Mouse (Mus musculus) liver, embryonic 12.5 days (tissue): ENCODE data around the gene Ctcf. TPM values are rescaled to one million over a fixed set of nuclear protein-coding genes. Genes with fewer than 3 reads are reported as not detected.

Experiments used
- ATAC-seq: fragments of 200-750 bp; cut with Nextera tagmentation; 2 replicates; pipeline ENCODE4 v1.8.0; 2017; ENCODE audit warnings: moderate number of reproducible peaks, mild to moderate bottlenecking, moderate library complexity
- H3K27ac ChIP-seq: fragments of 300-500 bp; sonication (generic); 2 replicates; pipeline ENCODE4 v1.5.1; 2016; ENCODE audit warnings: mild to moderate bottlenecking
- H3K27me3 ChIP-seq: fragments of 300-500 bp; sonication (generic); replicated peaks from 2 replicates; pipeline ENCODE4 v1.6.1; 2016; ENCODE audit warnings: mild to moderate bottlenecking, moderate library complexity
- H3K36me3 ChIP-seq: fragments of 300-500 bp; sonication (generic); 2 replicates; pipeline ENCODE4 v1.6.1; 2016; ENCODE audit warnings: mild to moderate bottlenecking, moderate library complexity
- H3K4me1 ChIP-seq: fragments of 300-500 bp; sonication (generic); 2 replicates; pipeline ENCODE4 v1.6.1; 2016
- H3K4me2 ChIP-seq: fragments of 300-500 bp; sonication (generic); 2 replicates; pipeline ENCODE4 v1.6.1; 2016; ENCODE audit warnings: mild to moderate bottlenecking, moderate library complexity
- H3K4me3 ChIP-seq: fragments of 300-500 bp; sonication (generic); 2 replicates; pipeline ENCODE4 v1.5.1; 2016; ENCODE audit warnings: mild to moderate bottlenecking, moderate library complexity
- H3K9ac ChIP-seq: fragments of 300-500 bp; sonication (generic); 2 replicates; pipeline ENCODE4 v1.6.1; 2016; ENCODE audit warnings: mild to moderate bottlenecking, moderate library complexity
- H3K9me3 ChIP-seq: fragments of 300-500 bp; sonication (generic); replicated peaks from 2 replicates; pipeline ENCODE4 v1.6.1; 2016; ENCODE audit warnings: mild to moderate bottlenecking, moderate library complexity
- WGBS: fragments of 180-500 bp; shearing (Covaris S2); methylation state at CpG from one replicate; pipeline ENCODE4 v1.1.7; 2016; ENCODE audit not compliant: insufficient replicate concordance; 5-methylcytosine and 5-hydroxymethylcytosine counted together
- polyA plus RNA-seq: library from polyadenylated mRNA; unstranded; fragments of >200 nt; fragmentation: Nextera tagmentation; extraction: Ambion mirVana; gene quantifications from 2 replicates; pipeline ENCODE4 v1.2.1, GENCODE M21; 2016

Ctcf gene
- polyA plus RNA-seq, 1 experiment from 2014 or later = 93.5 TPM

DNA sequence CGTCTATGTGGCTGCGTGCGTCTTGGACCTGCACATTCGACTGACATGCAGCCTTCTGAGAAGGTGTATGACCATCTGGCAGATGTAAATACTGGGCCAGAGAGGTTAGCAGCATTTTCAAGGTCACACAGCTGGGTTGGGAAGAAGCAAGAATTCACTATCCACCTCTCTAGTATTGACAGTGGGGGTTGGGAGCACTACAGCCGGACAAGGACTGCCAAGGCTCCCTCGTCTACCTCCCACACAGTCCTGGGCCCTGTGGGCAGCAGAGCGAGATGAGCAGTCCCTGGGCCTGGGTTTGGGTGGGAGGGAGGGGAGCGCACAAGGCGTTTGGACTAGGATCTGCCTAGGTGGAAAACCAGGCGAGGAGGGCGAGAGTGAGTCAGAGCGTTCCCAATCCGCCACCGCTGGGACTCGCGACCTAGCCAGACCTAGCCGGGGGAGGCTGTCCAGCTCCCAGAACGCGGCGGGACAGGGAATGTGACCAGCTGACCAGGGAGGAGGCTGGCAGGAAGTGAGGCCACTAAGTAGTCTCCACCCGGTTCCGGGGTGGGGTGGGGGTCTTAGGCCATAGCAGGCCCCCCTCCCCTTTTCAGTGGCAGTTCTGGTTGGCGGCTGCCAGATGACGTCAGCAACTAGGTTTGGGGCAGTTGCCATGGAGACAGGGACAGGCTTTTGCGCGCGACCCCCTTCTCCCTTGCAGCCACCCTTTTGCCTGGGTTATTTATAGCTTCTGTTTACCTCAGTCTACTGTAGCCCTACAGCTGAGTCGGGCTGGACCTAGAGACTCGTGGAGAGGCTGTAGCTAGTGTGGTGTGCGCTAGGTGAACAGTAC, 30.0 kb upstream of the Ctcf start:
- H3K27ac ChIP-seq = peak overlapping the region; percentile 87
- ATAC-seq = peak; percentile 27
- H3K27me3 ChIP-seq = 0 out of 2 replicates have a peak, but pooled peaks cover 12% of the 10 kb centered on the region
- H3K9me3 ChIP-seq = no peaks in the 10 kb centered on the region
- peak overlapping the region; percentile 90 for H3K9ac ChIP-seq
- H3K36me3 ChIP-seq = peaks cover 4% of the 10 kb centered on the region; the same call in 1 of the 2 replicates
- peak overlapping the region; percentile 99 for H3K4me2 ChIP-seq
- WGBS = 1% methylated on average over 29 of the region's 30 CpGs
- peaks cover 80% of the 10 kb centered on the region for H3K4me1 ChIP-seq
- peak overlapping the region; percentile 77 for H3K4me3 ChIP-seq

DNA sequence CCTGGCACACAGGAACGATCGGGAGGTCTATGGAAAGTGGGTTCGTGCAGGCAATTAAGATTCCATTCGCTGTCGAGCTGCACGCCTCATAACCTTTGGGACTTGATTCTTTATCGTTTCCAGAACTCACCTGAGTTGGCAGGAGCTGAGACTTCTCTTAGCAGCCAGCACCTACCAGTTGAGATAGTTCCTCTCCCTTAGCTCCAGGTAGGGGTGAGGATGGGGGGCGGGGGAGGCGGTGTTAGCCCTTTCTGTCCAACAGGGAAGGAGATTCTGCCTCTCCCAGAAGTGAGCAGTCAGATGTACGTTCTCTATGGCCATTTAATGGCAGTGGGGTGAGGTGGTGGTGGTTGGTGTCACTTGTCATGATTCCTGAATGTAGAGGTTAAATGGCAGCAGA, 29.3 kb upstream of the Ctcf start:
- no peak for ATAC-seq
- Histone ChIP-seq H3K36me3 (peaks cover 4% of the 10 kb centered on the region; the same call in 1 of the 2 replicates), H3K4me1 (peaks cover 86% of the 10 kb centered on the region), H3K27ac (0 out of 2 replicates have a peak overlapping the region, but pooled peaks have one; percentile 87), H3K9ac (peak overlapping the region; percentile 90), H3K4me3 (peak overlapping the region; percentile 77), H3K27me3 (0 out of 2 replicates have a peak, but pooled peaks cover 16% of the 10 kb centered on the region), H3K9me3 (no peaks in the 10 kb centered on the region), H3K4me2 (peak overlapping the region; percentile 99)
- 6% methylated on average over 10 of the region's 10 CpGs for WGBS

DNA sequence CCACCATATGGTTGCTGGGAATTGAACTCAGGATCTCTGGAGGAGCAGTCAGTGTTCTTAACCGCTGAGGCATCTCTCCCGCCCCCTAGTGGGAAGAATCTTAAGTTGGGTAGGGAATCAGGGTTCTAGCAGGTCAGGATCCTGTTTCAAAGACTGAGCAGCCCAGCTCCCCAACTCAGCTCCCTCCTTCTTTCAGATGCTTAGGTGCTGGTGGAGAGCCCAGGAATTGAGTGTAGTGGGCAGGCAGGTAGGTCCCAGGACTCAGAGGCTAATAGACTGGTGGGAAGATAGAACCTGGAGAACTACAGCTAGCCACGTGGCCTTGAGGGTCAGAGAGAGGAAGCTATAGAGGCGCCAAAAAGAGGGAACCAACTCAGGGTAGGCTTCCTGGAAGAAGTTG, 28.7 kb upstream of the Ctcf start:
- Histone ChIP-seq H3K4me3 (no peak overlapping the region), H3K27ac (peak overlapping the region; percentile 83; the same call in 1 of the 2 replicates), H3K36me3 (peaks cover 4% of the 10 kb centered on the region; the same call in 1 of the 2 replicates), H3K9ac (no peak overlapping the region), H3K4me2 (peak overlapping the region; percentile 99), H3K9me3 (no peaks in the 10 kb centered on the region), H3K27me3 (peaks cover 22% of the 10 kb centered on the region; the same call in 1 of the 2 replicates), H3K4me1 (peaks cover 93% of the 10 kb centered on the region)
- 7% methylated on average over 4 of the region's 4 CpGs for WGBS
- ATAC-seq = no peak

- Histone ChIP-seq H3K27ac (peak overlapping the region; percentile 83), H3K36me3 (peaks cover 4% of the 10 kb centered on the region; the same call in 1 of the 2 replicates), H3K27me3 (peaks cover 23% of the 10 kb centered on the region; the same call in 1 of the 2 replicates), H3K4me2 (peak overlapping the region; percentile 56), H3K9me3 (no peaks in the 10 kb centered on the region), H3K9ac (no peak overlapping the region), H3K4me3 (0 out of 2 replicates have a peak overlapping the region, but pooled peaks have one; percentile 5), H3K4me1 (peaks cover 98% of the 10 kb centered on the region)
- peak; percentile 70 for ATAC-seq
- WGBS = 3% methylated on average over 2 of the region's 2 CpGs
Measured at GRCm38 (mm10) chr8:105609355-105609754, 27.0 kb upstream of the Ctcf start.

DNA sequence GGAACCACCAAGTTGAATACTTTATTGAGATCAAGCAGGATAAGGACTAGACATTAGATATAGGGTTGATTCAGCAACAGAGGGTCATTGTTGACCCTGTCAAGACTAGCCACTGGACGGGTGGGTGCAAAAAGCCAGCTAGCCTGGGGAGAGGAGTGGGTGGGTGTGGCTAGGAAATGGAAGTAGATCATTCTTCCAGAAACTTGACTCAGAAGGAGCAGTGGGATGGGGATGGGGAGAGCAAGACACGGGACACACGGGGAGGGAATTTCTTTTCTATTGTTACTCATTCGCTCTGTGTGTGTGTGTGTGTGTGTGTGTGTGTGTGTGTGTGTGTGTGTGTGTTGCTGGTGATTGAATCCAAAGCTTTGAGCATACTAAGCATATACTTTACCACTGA, 26.6 kb upstream of the Ctcf start:
- Histone ChIP-seq H3K9me3 (no peaks in the 10 kb centered on the region), H3K4me1 (peaks cover 98% of the 10 kb centered on the region), H3K27ac (peak overlapping the region; percentile 83), H3K27me3 (peaks cover 27% of the 10 kb centered on the region; the same call in 1 of the 2 replicates), H3K36me3 (peaks cover 5% of the 10 kb centered on the region), H3K4me3 (0 out of 2 replicates have a peak overlapping the region, but pooled peaks have one; percentile 5), H3K4me2 (peak overlapping the region; percentile 56), H3K9ac (peak overlapping the region; percentile 35; the same call in 1 of the 2 replicates)
- 16% methylated on average over 4 of the region's 4 CpGs for WGBS
- ATAC-seq = no peak

DNA sequence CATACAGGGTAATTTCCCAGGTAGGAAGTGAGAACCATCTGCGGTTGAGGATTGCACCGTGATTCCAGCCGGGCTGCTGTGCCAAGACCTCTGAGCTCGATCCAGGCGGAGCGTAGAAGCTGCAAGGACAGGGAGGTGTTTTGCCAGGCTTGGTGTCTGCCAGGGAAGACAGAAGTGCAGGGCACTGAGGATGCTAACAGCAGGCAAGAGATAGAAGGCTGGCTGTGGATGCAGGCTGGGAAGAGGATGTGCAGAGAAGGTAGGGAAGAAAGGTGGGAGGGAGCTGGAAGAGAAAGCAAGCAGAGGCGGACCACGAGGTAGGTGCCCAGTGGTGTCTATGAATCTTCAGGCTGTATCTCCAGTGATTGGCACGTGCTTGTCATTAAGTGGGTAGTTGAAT, 24.5 kb upstream of the Ctcf start:
- Histone ChIP-seq H3K36me3 (peaks cover 26% of the 10 kb centered on the region), H3K27ac (no peak overlapping the region), H3K9me3 (no peaks in the 10 kb centered on the region), H3K4me1 (peaks cover 80% of the 10 kb centered on the region), H3K4me2 (no peak overlapping the region), H3K4me3 (no peak overlapping the region), H3K9ac (no peak overlapping the region), H3K27me3 (peaks cover 30% of the 10 kb centered on the region; the same call in 1 of the 2 replicates)
- 76% methylated on average over 9 of the region's 9 CpGs for WGBS
- ATAC-seq = no peak

DNA sequence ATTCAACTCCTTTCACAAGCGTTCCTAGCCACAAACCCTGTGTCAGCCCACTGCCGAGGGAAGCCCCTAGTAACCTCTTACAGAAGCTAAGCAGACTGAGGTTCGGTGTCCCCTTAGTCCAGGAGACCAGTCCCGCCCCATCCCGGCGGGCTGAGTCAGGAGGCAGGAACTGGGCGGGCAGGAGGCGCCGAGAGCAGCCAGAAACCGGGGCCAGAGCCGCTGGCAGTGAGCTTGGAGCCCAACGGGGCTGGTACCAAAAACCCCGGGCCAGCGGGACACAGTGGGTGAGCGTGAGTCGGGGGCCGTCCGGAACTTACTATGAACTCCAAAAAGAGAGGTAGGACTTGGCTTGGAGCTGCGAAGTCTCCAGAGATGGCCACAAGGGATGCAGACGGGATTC, 23.3 kb upstream of the Ctcf start:
- WGBS = 10% methylated on average over 20 of the region's 20 CpGs
- Histone ChIP-seq H3K27me3 (peaks cover 30% of the 10 kb centered on the region; the same call in 1 of the 2 replicates), H3K4me3 (peak overlapping the region; percentile 50), H3K36me3 (peaks cover 38% of the 10 kb centered on the region), H3K9me3 (no peaks in the 10 kb centered on the region), H3K4me2 (peak overlapping the region; percentile 76), H3K4me1 (peaks cover 68% of the 10 kb centered on the region), H3K9ac (peak overlapping the region; percentile 58), H3K27ac (no peak overlapping the region)
- no peak for ATAC-seq

DNA sequence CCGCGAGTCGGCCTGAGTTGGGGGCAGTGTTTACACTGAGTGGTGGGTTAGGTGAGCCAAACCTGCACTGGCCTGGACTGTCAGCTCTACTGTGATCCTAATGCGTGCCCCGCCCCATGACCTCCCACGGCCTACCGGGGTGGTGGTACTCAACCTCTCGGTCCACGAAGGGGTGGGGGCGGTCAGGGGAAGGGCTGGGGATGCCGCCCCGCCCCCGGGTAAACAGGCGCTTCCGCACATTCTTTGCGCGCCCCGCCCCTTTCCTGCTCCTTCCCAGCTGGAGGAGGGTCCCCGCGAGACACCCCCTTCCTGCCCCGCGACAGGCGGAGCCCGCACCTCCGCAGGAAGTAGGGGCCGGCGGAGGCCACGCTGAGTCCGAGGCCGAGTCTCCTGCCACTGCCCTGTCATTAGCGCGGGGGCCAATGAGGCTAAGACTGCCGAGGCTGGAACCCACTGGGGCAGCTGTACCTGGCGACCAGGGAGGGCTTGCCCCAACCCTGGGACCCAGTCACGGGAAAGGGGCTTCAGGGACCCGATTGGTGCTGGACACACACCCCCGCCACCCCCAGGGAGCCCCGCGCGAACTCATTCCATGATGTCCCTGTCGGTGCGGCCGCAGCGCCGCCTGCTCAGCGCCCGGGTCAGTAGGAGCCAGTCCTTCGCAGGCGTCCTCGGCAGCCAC, 22.4 kb upstream of the Ctcf start:
- H3K4me3 ChIP-seq = peak overlapping the region; percentile 50
- peaks cover 47% of the 10 kb centered on the region for H3K36me3 ChIP-seq
- WGBS = 18% methylated on average over 46 of the region's 50 CpGs
- no peaks in the 10 kb centered on the region for H3K9me3 ChIP-seq
- H3K4me2 ChIP-seq = peak overlapping the region; percentile 76
- peak; percentile 11; the same call in 1 of the 2 replicates for ATAC-seq
- H3K4me1 ChIP-seq = peaks cover 59% of the 10 kb centered on the region
- peaks cover 30% of the 10 kb centered on the region; the same call in 1 of the 2 replicates for H3K27me3 ChIP-seq
- H3K9ac ChIP-seq = peak overlapping the region; percentile 37
- H3K27ac ChIP-seq = no peak overlapping the region

DNA sequence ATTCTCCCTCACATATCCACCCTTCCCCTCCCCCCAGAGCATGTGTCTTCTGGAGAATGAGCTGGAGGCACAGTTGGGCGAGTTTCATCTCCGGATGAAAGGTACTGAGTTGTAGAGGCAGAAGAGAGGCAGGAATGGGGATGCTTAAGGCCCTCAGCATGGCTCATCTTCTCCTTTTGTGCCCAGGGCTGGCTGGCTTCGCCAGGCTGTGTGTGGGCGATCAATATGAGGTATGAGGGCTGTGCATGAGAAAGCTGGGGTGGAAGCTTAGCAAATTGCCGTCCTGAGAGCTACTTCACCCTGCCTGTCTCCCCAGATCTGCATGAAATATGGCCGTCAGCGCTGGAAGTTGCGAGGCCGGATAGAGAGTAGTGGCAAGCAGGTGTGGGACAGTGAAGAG, 20.4 kb upstream of the Ctcf start:
- H3K27me3 ChIP-seq = peaks cover 30% of the 10 kb centered on the region; the same call in 1 of the 2 replicates
- H3K9ac ChIP-seq = no peak overlapping the region
- no peaks in the 10 kb centered on the region for H3K9me3 ChIP-seq
- H3K36me3 ChIP-seq = peaks cover 63% of the 10 kb centered on the region
- ATAC-seq = no peak
- H3K27ac ChIP-seq = no peak overlapping the region
- 82% methylated on average over 9 of the region's 9 CpGs for WGBS
- H3K4me3 ChIP-seq = no peak overlapping the region
- H3K4me1 ChIP-seq = peaks cover 39% of the 10 kb centered on the region
- no peak overlapping the region for H3K4me2 ChIP-seq

GRCm38 (mm10) chr8:105617451-105618278, 18.7 kb upstream of the Ctcf start:
- peaks cover 21% of the 10 kb centered on the region; the same call in 1 of the 2 replicates for H3K27me3 ChIP-seq

DNA sequence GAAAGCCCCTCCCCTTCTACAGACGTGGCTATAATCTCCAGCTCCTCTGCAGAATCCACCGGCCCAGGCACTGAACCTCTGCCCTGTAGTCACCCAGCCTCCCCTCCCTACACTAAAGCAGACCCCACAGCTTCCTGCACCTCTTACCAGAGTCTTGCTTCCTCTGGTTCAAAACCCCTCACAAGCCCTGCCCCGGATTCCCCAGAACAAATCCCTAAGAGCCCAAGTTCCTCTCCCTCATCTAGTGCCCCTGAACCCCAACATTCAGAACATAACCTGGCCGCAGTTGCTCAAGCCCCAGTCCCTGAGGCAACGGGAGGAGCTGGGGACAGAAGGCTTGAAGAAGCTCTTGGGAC, 18.1 kb upstream of the Ctcf start:
- no peak overlapping the region for H3K9ac ChIP-seq
- H3K9me3 ChIP-seq = no peaks in the 10 kb centered on the region
- no peak overlapping the region for H3K4me2 ChIP-seq
- H3K4me3 ChIP-seq = no peak overlapping the region
- H3K27ac ChIP-seq = no peak overlapping the region
- WGBS = 85% methylated on average over 5 of the region's 5 CpGs
- peaks cover 15% of the 10 kb centered on the region; the same call in 1 of the 2 replicates for H3K27me3 ChIP-seq
- peaks cover 83% of the 10 kb centered on the region for H3K36me3 ChIP-seq
- H3K4me1 ChIP-seq = peaks cover 34% of the 10 kb centered on the region
- no peak for ATAC-seq

More at GRCm38 (mm10) chr8:105617451-105618278, 18.7 kb upstream of the Ctcf start:
- Histone ChIP-seq H3K4me1 (peaks cover 34% of the 10 kb centered on the region), H3K27ac (no peak overlapping the region), H3K9me3 (no peaks in the 10 kb centered on the region), H3K4me2 (no peak overlapping the region), H3K36me3 (peaks cover 77% of the 10 kb centered on the region), H3K9ac (no peak overlapping the region), H3K4me3 (no peak overlapping the region)
- 72% methylated on average over 21 of the region's 21 CpGs for WGBS
- ATAC-seq = no peak; the same call in 1 of the 2 replicates
